Mouse (Mus musculus) intestine, postnatal 0 days (tissue): ENCODE measurements around the gene Fbxl22. TPM values are rescaled to one million over a fixed set of nuclear protein-coding genes. Genes with fewer than 3 reads are reported as not detected.

ENCODE experiments used
- ATAC-seq: fragments of 200-750 bp; cut with Nextera tagmentation; 2 replicates; pipeline ENCODE4 v1.8.0; 2017; ENCODE audit warnings: mild to moderate bottlenecking, moderate TSS enrichment, moderate library complexity
- H3K27ac ChIP-seq: fragments of 300-500 bp; sonication (generic); 2 replicates; pipeline ENCODE4 v1.5.1; 2014; ENCODE audit warnings: mild to moderate bottlenecking, low read depth, low read length, moderate library complexity
- H3K27me3 ChIP-seq: fragments of 300-500 bp; sonication (generic); replicated peaks from 2 replicates; pipeline ENCODE4 v1.6.1; 2014; ENCODE audit warnings: low read length, mixed read lengths; ENCODE audit not compliant: control insufficient read depth, insufficient read depth
- H3K36me3 ChIP-seq: fragments of 300-500 bp; sonication (generic); 2 replicates; pipeline ENCODE4 v1.6.1; 2014; ENCODE audit warnings: mild to moderate bottlenecking, moderate library complexity; ENCODE audit not compliant: control insufficient read depth, insufficient read depth
- H3K4me1 ChIP-seq: fragments of 300-500 bp; sonication (generic); replicated peaks from 2 replicates; pipeline ENCODE4 v1.6.1; 2014; ENCODE audit warnings: antibody characterized with exemption, low read length, mixed read lengths; ENCODE audit not compliant: control insufficient read depth, insufficient read depth
- H3K4me2 ChIP-seq: fragments of 300-500 bp; sonication (generic); replicated peaks from 2 replicates; pipeline ENCODE4 v1.6.1; 2014; ENCODE audit warnings: low read depth, mild to moderate bottlenecking, moderate library complexity
- H3K4me3 ChIP-seq: fragments of 300-500 bp; sonication (generic); 2 replicates; pipeline ENCODE4 v1.5.1; 2014; ENCODE audit warnings: low read depth, low read length
- H3K9ac ChIP-seq: fragments of 300-500 bp; sonication (generic); 2 replicates; pipeline ENCODE4 v1.6.1; 2014; ENCODE audit warnings: mild to moderate bottlenecking, low read depth, low read length
- H3K9me3 ChIP-seq: fragments of 300-500 bp; sonication (generic); 2 replicates; pipeline ENCODE4 v1.6.1; 2016; ENCODE audit warnings: mixed run types; ENCODE audit not compliant: control insufficient read depth
- CTCF ChIP-seq: sonication (generic); IDR thresholded peaks from 2 replicates; pipeline ENCODE4 v1.5.1; 2016; ENCODE audit warnings: low read depth, mild to moderate bottlenecking, control low read depth, antibody characterized with exemption, moderate library complexity
- whole genome bisulfite sequencing: fragments of 180-500 bp; shearing (Covaris S2); extraction: QIAGEN DNeasy Blood & Tissue Kit; methylation state at CpG from one replicate; pipeline ENCODE4 v1.1.7; 2014; 5-methylcytosine and 5-hydroxymethylcytosine counted together
- polyA plus RNA-seq: library from polyadenylated mRNA; unstranded; fragments of >200 nt; fragmentation: Nextera tagmentation; extraction: Ambion mirVana; gene quantifications from 2 replicates; pipeline ENCODE4 v1.2.1, GENCODE M21; 2015

Fbxl22 gene
- polyA plus RNA-seq, 1 experiment from 2014 or later: 12.9 TPM

- Histone ChIP-seq H3K9me3 (no peaks in the 10 kb centered on the region), H3K4me2 (no peak overlapping the region), H3K27ac (no peak overlapping the region), H3K4me3 (no peak overlapping the region), H3K4me1 (no peaks in the 10 kb centered on the region), H3K9ac (no peak overlapping the region), H3K36me3 (peaks cover 73% of the 10 kb centered on the region), H3K27me3 (no peaks in the 10 kb centered on the region)
- no peak for TF ChIP-seq CTCF
- ATAC-seq: no peak
- 76% methylated on average over 4 of the region's 4 CpGs for WGBS
Observed at GRCm38 (mm10) chr9:66542785-66543184, 28.4 kb upstream of the Fbxl22 start.

GRCm38 (mm10) chr9:66521595-66521994 is 7.2 kb upstream of the Fbxl22 start:
- Histone ChIP-seq H3K36me3 (peaks cover 72% of the 10 kb centered on the region), H3K9me3 (no peaks in the 10 kb centered on the region), H3K27me3 (no peaks in the 10 kb centered on the region), H3K4me2 (no peak overlapping the region), H3K4me1 (no peaks in the 10 kb centered on the region), H3K9ac (no peak overlapping the region), H3K4me3 (no peak overlapping the region), H3K27ac (peak overlapping the region; percentile 42)
- no peak for TF ChIP-seq CTCF
- ATAC-seq: no peak
- WGBS: 81% methylated on average over 3 of the region's 3 CpGs

- Histone ChIP-seq H3K36me3 (peaks cover 69% of the 10 kb centered on the region), H3K4me1 (no peaks in the 10 kb centered on the region), H3K27me3 (no peaks in the 10 kb centered on the region), H3K27ac (peak overlapping the region; percentile 41; the same call in 1 of the 2 replicates), H3K4me2 (no peak overlapping the region), H3K9me3 (no peaks in the 10 kb centered on the region), H3K9ac (no peak overlapping the region), H3K4me3 (no peak overlapping the region)
- no peak for TF ChIP-seq CTCF
- 85% methylated on average over 4 of the region's 4 CpGs for WGBS
- no peak for ATAC-seq
Observed at GRCm38 (mm10) chr9:66520299-66520698, 5.9 kb upstream of the Fbxl22 start.

GRCm38 (mm10) chr9:66518901-66519300 is 4.5 kb upstream of the Fbxl22 start:
- no peak for TF ChIP-seq CTCF
- H3K27me3 ChIP-seq: no peaks in the 10 kb centered on the region
- H3K4me2 ChIP-seq: no peak overlapping the region
- H3K4me3 ChIP-seq: no peak overlapping the region
- peaks cover 58% of the 10 kb centered on the region for H3K36me3 ChIP-seq
- H3K9ac ChIP-seq: no peak overlapping the region
- H3K9me3 ChIP-seq: no peaks in the 10 kb centered on the region
- H3K4me1 ChIP-seq: 0 out of 2 replicates have a peak, but pooled peaks cover 5% of the 10 kb centered on the region
- 70% methylated on average over 5 of the region's 5 CpGs for WGBS
- H3K27ac ChIP-seq: no peak overlapping the region
- ATAC-seq: no peak

GRCm38 (mm10) chr9:66518251-66518650 is 3.9 kb upstream of the Fbxl22 start:
- Histone ChIP-seq H3K4me1 (peaks cover 9% of the 10 kb centered on the region; the same call in 1 of the 2 replicates), H3K9me3 (no peaks in the 10 kb centered on the region), H3K4me3 (no peak overlapping the region), H3K4me2 (no peak overlapping the region), H3K9ac (no peak overlapping the region), H3K27me3 (no peaks in the 10 kb centered on the region), H3K27ac (no peak overlapping the region), H3K36me3 (peaks cover 51% of the 10 kb centered on the region)
- 70% methylated on average over 5 of the region's 5 CpGs for WGBS
- TF ChIP-seq CTCF: no peak
- no peak for ATAC-seq

GRCm38 (mm10) chr9:66517746-66518145 is 3.4 kb upstream of the Fbxl22 start:
- H3K36me3 ChIP-seq: peaks cover 50% of the 10 kb centered on the region

More at GRCm38 (mm10) chr9:66517746-66518145, 3.4 kb upstream of the Fbxl22 start:
- Histone ChIP-seq H3K27ac (no peak overlapping the region), H3K4me3 (no peak overlapping the region), H3K4me2 (no peak overlapping the region), H3K4me1 (peaks cover 12% of the 10 kb centered on the region; the same call in 1 of the 2 replicates), H3K9me3 (no peaks in the 10 kb centered on the region), H3K27me3 (no peaks in the 10 kb centered on the region), H3K9ac (no peak overlapping the region)
- WGBS: 92% methylated on average over 10 of the region's 10 CpGs
- no peak for TF ChIP-seq CTCF
- no peak for ATAC-seq
